Mouse (Mus musculus) midbrain, embryonic 16.5 days (tissue): ENCODE results near the gene Nsg2. TPM values are rescaled to one million over a fixed set of nuclear protein-coding genes. Genes with fewer than 3 reads are reported as not detected.
"Not testable (repeated sequence)": the region's sequence is repeated elsewhere in the genome, so short reads cannot be mapped to it uniquely, and the experiment has no call there.

Source experiments
- ATAC-seq: fragments of 200-750 bp; cut with Nextera tagmentation; 2 replicates; pipeline ENCODE4 v1.8.0; 2017; ENCODE audit warnings: moderate TSS enrichment
- H3K27ac ChIP-seq: fragments of 300-500 bp; sonication (generic); 2 replicates; pipeline ENCODE4 v1.5.1; 2014; ENCODE audit warnings: mild to moderate bottlenecking, low read length, mixed read lengths
- H3K27me3 ChIP-seq: fragments of 300-500 bp; sonication (generic); 2 replicates; pipeline ENCODE4 v1.6.1; 2014; ENCODE audit warnings: low read depth, low read length, mixed read lengths; ENCODE audit not compliant: control insufficient read depth, insufficient read depth
- H3K36me3 ChIP-seq: fragments of 300-500 bp; sonication (generic); 2 replicates; pipeline ENCODE4 v1.6.1; 2014; ENCODE audit warnings: mild to moderate bottlenecking, low read length, moderate library complexity, mixed read lengths; ENCODE audit not compliant: control insufficient read depth, insufficient read depth
- H3K4me1 ChIP-seq: fragments of 300-500 bp; sonication (generic); 2 replicates; pipeline ENCODE4 v1.6.1; 2014; ENCODE audit warnings: mild to moderate bottlenecking, low read length, mixed read lengths; ENCODE audit not compliant: control insufficient read depth, insufficient read depth
- H3K4me2 ChIP-seq: fragments of 300-500 bp; sonication (generic); 2 replicates; pipeline ENCODE4 v1.6.1; 2014; ENCODE audit warnings: mild to moderate bottlenecking, low read length, mixed read lengths
- H3K4me3 ChIP-seq: fragments of 300-500 bp; sonication (generic); 2 replicates; pipeline ENCODE4 v1.5.1; 2014; ENCODE audit warnings: low read depth, mild to moderate bottlenecking, low read length, moderate library complexity, mixed read lengths
- H3K9ac ChIP-seq: fragments of 300-500 bp; sonication (generic); 2 replicates; pipeline ENCODE4 v1.6.1; 2014; ENCODE audit warnings: low read depth, low read length, mixed read lengths
- H3K9me3 ChIP-seq: fragments of 300-500 bp; sonication (generic); replicated peaks from 2 replicates; pipeline ENCODE4 v1.6.1; 2014; ENCODE audit warnings: mild to moderate bottlenecking, low read length, mixed read lengths; ENCODE audit not compliant: control insufficient read depth, poor library complexity, severe bottlenecking
- WGBS: fragments of 180-500 bp; shearing (Covaris S2); extraction: QIAGEN DNeasy Blood & Tissue Kit; methylation state at CpG from one replicate; pipeline ENCODE4 v1.1.7; 2014; 5-methylcytosine and 5-hydroxymethylcytosine counted together
- polyA plus RNA-seq: library from polyadenylated mRNA; unstranded; fragments of >200 nt; fragmentation: Nextera tagmentation; extraction: Ambion mirVana; gene quantifications from 2 replicates; pipeline ENCODE4 v1.2.1, GENCODE M21; 2015

Gene Nsg2
- polyA plus RNA-seq, 1 experiment from 2014 or later, result 757 TPM

DNA sequence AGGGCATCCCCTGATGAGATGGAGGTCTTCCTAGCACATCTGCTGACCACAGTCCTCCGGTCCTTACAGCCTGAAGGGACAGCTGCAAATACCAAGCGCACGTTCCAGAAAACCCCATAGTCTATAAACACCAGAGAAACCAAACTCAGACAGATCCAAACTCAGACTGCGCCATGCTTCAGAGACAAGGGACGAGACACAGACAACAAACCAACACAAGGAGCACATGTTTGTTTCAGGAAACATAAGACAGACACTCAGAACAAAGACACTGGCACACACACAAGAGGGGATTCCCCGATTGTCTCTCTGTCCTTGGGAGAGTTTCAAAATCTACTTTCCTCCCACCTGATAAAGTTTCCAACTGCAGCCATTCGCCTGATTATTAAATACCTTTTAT lies 18.4 kb upstream of the Nsg2 start:
- no peaks in the 10 kb centered on the region for H3K27me3 ChIP-seq
- H3K9me3 ChIP-seq, result no peaks in the 10 kb centered on the region; the same call in 1 of the 2 replicates
- no peaks in the 10 kb centered on the region for H3K4me1 ChIP-seq
- 92% methylated on average over 7 of the region's 7 CpGs for WGBS
- no peak overlapping the region for H3K4me2 ChIP-seq
- no peaks in the 10 kb centered on the region for H3K36me3 ChIP-seq
- no peak for ATAC-seq
- no peak overlapping the region for H3K9ac ChIP-seq
- H3K4me3 ChIP-seq, result no peak overlapping the region
- no peak overlapping the region for H3K27ac ChIP-seq

DNA sequence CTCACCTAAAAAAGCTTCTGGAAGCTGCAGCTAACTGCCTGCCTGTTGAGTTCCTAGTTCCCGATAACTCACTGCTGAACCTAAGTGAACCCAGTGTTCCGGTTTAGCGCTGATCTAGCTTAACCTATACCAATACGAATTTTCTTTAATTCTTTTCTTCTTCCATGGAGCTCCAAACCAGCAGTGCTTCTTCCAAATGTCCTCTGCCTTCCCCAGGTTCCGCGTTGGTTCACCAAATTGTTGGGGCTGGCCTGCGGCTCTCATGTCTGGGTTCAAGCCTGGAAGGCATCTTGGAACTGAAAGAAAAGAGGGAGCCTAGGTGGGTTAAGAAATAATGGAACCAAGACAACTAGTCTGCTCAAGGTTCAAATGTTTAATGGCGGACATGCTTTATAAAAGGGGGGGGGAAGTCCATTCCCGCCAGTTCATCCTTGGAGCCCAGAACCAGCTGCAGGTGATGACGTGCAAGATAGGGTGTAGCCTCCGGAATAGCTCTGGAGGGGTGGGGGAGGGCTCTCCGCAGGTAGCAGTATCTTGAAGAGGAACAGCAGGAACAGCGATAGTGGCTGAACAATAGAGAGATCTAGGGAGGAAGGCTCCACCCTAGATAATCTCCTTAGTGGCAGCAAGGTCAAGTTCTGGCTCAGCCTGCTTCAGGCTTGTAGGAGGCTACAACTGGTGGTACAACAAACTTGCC lies 17.9 kb upstream of the Nsg2 start:
- not testable (repeated sequence) for H3K9ac ChIP-seq, H3K4me3 ChIP-seq, H3K27me3 ChIP-seq, ATAC-seq, H3K36me3 ChIP-seq, H3K4me1 ChIP-seq, H3K4me2 ChIP-seq, H3K9me3 ChIP-seq, H3K27ac ChIP-seq
- WGBS, result 83% methylated on average over 13 of the region's 13 CpGs

- no peak for ATAC-seq
- no peaks in the 10 kb centered on the region for H3K27me3 ChIP-seq
- no peak overlapping the region for H3K4me3 ChIP-seq
- no peak overlapping the region for H3K27ac ChIP-seq
- H3K4me2 ChIP-seq, result no peak overlapping the region
- no peaks in the 10 kb centered on the region for H3K36me3 ChIP-seq
- no peak overlapping the region for H3K9ac ChIP-seq
- H3K4me1 ChIP-seq, result no peaks in the 10 kb centered on the region
- no peaks in the 10 kb centered on the region; the same call in 1 of the 2 replicates for H3K9me3 ChIP-seq
These were observed 17.0 kb upstream of the Nsg2 start for GRCm38 (mm10) chr11:31983249-31983648.

GRCm38 (mm10) chr11:31984786-31985185 lies 15.5 kb upstream of the Nsg2 start:
- Histone ChIP-seq H3K27ac (no peak overlapping the region), H3K9me3 (no peaks in the 10 kb centered on the region; the same call in 1 of the 2 replicates), H3K27me3 (no peaks in the 10 kb centered on the region), H3K9ac (no peak overlapping the region), H3K36me3 (no peaks in the 10 kb centered on the region), H3K4me2 (no peak overlapping the region), H3K4me1 (no peaks in the 10 kb centered on the region), H3K4me3 (no peak overlapping the region)
- no peak for ATAC-seq
- WGBS, result 78% methylated on average over 2 of the region's 2 CpGs

DNA sequence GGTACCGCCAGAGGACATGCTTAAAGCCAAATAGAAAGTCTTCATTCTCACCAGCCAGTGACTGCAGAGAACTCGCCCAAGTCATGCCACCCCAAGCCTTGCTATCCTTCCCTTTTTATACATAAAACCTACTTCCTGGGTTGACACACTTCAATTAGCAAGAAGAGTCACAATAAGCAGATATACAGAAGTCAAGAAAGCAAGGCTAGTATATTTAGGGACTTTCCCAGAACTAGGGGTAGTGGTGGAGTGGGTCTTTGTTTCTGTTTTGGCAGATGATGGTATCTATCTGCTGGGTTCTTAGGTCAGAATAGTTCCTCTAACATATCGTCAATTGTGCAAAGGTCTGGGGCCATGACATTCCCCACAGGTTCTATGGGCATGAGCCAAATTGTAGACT lies 7.7 kb upstream of the Nsg2 start:
- no peak for ATAC-seq
- no peak overlapping the region for H3K27ac ChIP-seq
- H3K4me2 ChIP-seq, result no peak overlapping the region
- H3K4me1 ChIP-seq, result no peaks in the 10 kb centered on the region
- no peaks in the 10 kb centered on the region for H3K27me3 ChIP-seq
- H3K4me3 ChIP-seq, result no peak overlapping the region
- 94% methylated on average over 3 of the region's 3 CpGs for WGBS
- H3K36me3 ChIP-seq, result no peaks in the 10 kb centered on the region
- no peak overlapping the region for H3K9ac ChIP-seq
- no peaks in the 10 kb centered on the region for H3K9me3 ChIP-seq

DNA sequence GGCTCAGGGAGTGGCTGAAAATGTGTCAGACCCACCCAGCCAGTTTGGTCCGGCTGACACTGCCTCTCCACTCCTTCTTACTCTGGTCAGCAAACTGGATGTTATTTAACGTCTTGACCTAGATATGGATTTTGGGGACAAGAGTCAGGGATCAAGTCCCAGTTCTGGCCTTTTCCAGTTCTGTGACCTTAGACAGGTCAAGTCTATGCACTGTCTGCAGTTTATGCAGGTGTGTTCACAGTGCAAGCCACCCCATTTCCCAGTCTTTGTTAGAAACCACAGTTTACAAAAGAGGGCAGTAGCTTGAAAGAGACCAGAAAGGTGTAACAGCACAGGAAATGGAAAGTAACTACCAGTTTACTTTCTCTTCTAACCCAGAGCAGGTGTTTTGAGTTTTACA lies 547 bp upstream of the Nsg2 start:
- Histone ChIP-seq H3K9me3 (no peaks in the 10 kb centered on the region), H3K4me1 (peaks cover 25% of the 10 kb centered on the region), H3K27me3 (no peaks in the 10 kb centered on the region), H3K36me3 (peaks cover 12% of the 10 kb centered on the region), H3K9ac (peak overlapping the region; percentile 36; the same call in 1 of the 2 replicates), H3K4me2 (peak overlapping the region; percentile 52), H3K27ac (peak overlapping the region; percentile 95), H3K4me3 (peak overlapping the region; percentile 67; the same call in 1 of the 2 replicates)
- 56% methylated on average over 2 of the region's 2 CpGs for WGBS
- ATAC-seq, result peak; percentile 40; the same call in 1 of the 2 replicates

DNA sequence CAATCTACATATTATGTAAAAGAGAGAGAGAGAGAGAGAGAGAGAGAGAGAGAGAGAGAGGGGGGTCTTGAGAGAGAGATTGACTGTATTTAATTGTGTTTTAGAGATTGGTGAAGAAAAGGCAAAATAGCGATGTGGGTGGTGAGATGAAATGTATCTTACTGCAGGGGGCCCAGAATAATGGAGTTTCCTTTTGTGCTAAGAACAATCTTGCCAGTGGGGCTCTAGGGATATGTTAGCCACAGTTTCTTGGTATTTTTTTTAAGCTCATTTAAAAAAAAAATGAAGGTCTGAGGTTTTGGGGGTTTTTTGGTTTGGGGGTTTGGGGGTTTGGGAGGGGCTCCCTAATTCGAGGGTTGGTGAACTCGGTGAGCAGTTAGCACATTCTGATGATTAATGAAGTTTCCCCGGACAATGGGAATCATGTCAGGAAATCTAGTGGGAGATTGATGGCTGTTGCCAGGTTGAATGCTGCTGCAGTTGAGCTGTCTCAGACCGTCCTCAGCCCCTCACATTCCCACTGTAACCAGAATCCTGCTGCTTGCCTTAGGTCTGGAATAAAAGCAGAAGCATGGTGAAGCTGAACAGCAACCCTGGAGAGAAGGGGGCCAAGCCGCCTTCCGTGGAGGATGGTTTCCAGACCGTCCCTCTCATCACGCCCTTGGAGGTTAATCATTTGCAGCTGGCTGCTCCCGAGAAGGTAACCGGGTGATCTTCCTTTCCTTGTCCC lies 1.1 kb downstream of the Nsg2 start:
- WGBS, result 2% methylated on average over 11 of the region's 11 CpGs
- Histone ChIP-seq H3K4me3 (peak overlapping the region; percentile 45), H3K27me3 (no peaks in the 10 kb centered on the region), H3K27ac (peak overlapping the region; percentile 92), H3K4me2 (peak overlapping the region; percentile 88), H3K4me1 (peaks cover 29% of the 10 kb centered on the region), H3K9me3 (no peaks in the 10 kb centered on the region), H3K9ac (peak overlapping the region; percentile 85), H3K36me3 (peaks cover 24% of the 10 kb centered on the region)
- no peak; the same call in 1 of the 2 replicates for ATAC-seq

DNA sequence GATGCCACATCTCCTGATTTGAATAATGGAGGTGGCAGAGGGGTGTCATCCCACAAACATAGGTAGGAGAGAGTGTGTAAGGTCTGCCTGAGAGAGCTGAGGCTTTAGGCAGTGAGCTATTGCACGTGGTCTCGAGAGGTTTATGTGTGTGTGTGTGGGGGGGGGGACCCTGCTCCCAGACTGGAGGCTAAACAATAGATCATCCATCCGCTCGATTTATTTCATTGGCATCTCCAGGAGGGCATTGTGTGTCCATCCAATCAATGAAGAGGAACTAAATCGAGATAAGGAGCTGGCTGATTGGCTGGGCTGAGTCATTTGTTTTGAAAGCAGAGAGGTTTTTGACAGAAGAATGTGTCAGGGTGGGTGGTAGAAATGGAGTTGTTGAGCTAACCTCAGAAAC lies 2.4 kb downstream of the Nsg2 start:
- WGBS, result under 1% methylated on average over 5 of the region's 5 CpGs
- Histone ChIP-seq H3K27me3 (no peaks in the 10 kb centered on the region), H3K4me1 (peaks cover 32% of the 10 kb centered on the region), H3K9me3 (no peaks in the 10 kb centered on the region), H3K4me3 (peak overlapping the region; percentile 45), H3K4me2 (peak overlapping the region; percentile 88), H3K9ac (peak overlapping the region; percentile 85), H3K27ac (peak overlapping the region; percentile 92), H3K36me3 (peaks cover 36% of the 10 kb centered on the region)
- peak; percentile 73 for ATAC-seq

DNA sequence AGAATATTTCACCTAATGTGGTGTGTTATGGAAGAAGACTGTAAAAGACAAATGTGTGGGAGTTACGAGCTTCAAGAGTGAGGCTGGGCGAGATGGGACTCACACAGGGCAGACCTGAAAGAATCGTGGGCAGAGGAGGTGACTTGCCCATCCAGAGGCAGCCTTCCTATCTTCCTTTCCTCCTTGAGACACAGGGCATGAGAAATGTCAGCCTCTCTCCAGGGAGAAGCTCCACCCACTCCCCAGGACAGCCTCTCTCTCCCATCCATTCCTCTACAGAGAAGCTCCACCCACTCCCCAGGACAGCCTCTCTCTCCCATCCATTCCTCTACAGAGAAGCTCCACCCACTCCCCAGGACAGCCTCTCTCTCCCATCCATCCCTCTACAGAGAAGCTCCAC lies 7.8 kb downstream of the Nsg2 start:
- H3K4me3 ChIP-seq, H3K9me3 ChIP-seq, H3K9ac ChIP-seq, H3K27me3 ChIP-seq, ATAC-seq: not testable (repeated sequence)
- Histone ChIP-seq H3K4me2 (peak overlapping the region; percentile 47; the same call in 1 of the 2 replicates), H3K36me3 (peaks cover 36% of the 10 kb centered on the region), H3K27ac (peak overlapping the region; percentile 19; the same call in 1 of the 2 replicates), H3K4me1 (peaks cover 76% of the 10 kb centered on the region)
- WGBS, result 91% methylated on average over 3 of the region's 3 CpGs
